Comparison of ENCODE assay signal across 7 mouse cellular contexts in genomic region chr4:155894311-155894881, GRCm38 (mm10). TPM values are rescaled to one million over a fixed set of nuclear protein-coding genes. Genes with fewer than 3 reads are reported as not detected.
DNase-seq lines count a peak whose midpoint lies in the region; ATAC-seq lines count a peak whose summit lies in the region.

No protein-coding gene starts in this region.

- DNase-seq in T-cell, adult 2 months (ENCODE audit: low spot score), result peak; percentile 35
- DNase-seq in c-Kit-positive CD71-positive TER-119-positive erythroid progenitor cells, embryonic 14.5 days (ENCODE audit: low spot score), result peak; percentile 65
- peak; percentile 49 to 62 for DNase-seq in frontal cortex, postnatal 25 days (ENCODE audit: low spot score in 2 of 2)
- DNase-seq in left cerebral cortex, adult 8-10 months (ENCODE audit: low spot score in 2 of 2), result peak; percentile 51 to 80
- peak; percentile 60 for DNase-seq in spleen, adult 12 weeks (ENCODE audit: low spot score)

- H3K27me3 ChIP-seq in hindbrain, embryonic 12.5 days, result no peaks in the 10 kb centered on the region

- H3K9me3 ChIP-seq in hindbrain, embryonic 12.5 days (replicated peaks), result no peaks in the 10 kb centered on the region

- H3K4me3 ChIP-seq in hindbrain, embryonic 12.5 days, result peak overlapping the region; percentile 95
- H3K4me3 ChIP-seq in macrophage (ENCODE audit: inconsistent target), result peak overlapping the region; percentile 73; the same call in 1 of the 2 replicates

- 39% methylated on average over 8 of the region's 8 CpGs for WGBS in hindbrain, embryonic 12.5 days
- 35% methylated on average over 8 of the region's 8 CpGs for WGBS in macrophage (ENCODE audit: missing documents)

- no peak for ATAC-seq in hindbrain, embryonic 12.5 days (ENCODE audit: low FRiP score)

- peaks cover 33% of the 10 kb centered on the region for H3K36me3 ChIP-seq in hindbrain, embryonic 12.5 days
- H3K36me3 ChIP-seq in macrophage (ENCODE audit: inconsistent target), result peaks cover 6% of the 10 kb centered on the region; the same call in 1 of the 2 replicates

- H3K27ac ChIP-seq in hindbrain, embryonic 12.5 days, result peak overlapping the region; percentile 35; the same call in 1 of the 2 replicates
- peak overlapping the region; percentile 34 for H3K27ac ChIP-seq in macrophage

- H3K9ac ChIP-seq in hindbrain, embryonic 12.5 days, result peak overlapping the region; percentile 54

- H3K4me2 ChIP-seq in hindbrain, embryonic 12.5 days (replicated peaks), result peak overlapping the region; percentile 98

- peaks cover 55% of the 10 kb centered on the region for H3K79me2 ChIP-seq in macrophage (ENCODE audit: inconsistent target)

- peaks cover 40% of the 10 kb centered on the region for H3K4me1 ChIP-seq in hindbrain, embryonic 12.5 days

RNA-seq across cellular contexts. Expression of gene Acap3, which starts 2.8 kb away (rescaled TPM):
- 64.9 and 66.9 TPM in 2 replicates for polyA plus RNA-seq in hindbrain, embryonic 12.5 days (2016; fragmentation: Nextera tagmentation; extraction: Ambion mirVana)
- 100 to 1,000 TPM; 108 to 128 (median 122) TPM for total RNA-seq in left cerebral cortex, adult 8-10 months (2022)
- total RNA-seq in macrophage (2018; cell fraction: chromatin; rRNA removed), result 10 to 100 TPM in 24 of 26 experiments, 1 to 10 TPM in 2; 10.0 to 70.6 (median 29.3) TPM
- total RNA-seq in macrophage (2018; cell fraction: cytosol; rRNA removed), result 1 to 10 TPM; 3.4 to 9.9 (median 6.2) TPM
- 10 to 100 TPM in 18 of 26 experiments, 1 to 10 TPM in 8; 2.2 to 46.6 (median 11.6) TPM for total RNA-seq in macrophage (2018; cell fraction: nucleus; rRNA removed)
- 8.2 to 8.7 TPM (median 8.3 TPM) in 3 replicates for polyA plus RNA-seq in macrophage (2018)

RNA-seq across cellular contexts. Expression of gene Pusl1, which starts 2.8 kb away (rescaled TPM):
- 45.1 and 48.3 TPM in 2 replicates for polyA plus RNA-seq in hindbrain, embryonic 12.5 days (2016; fragmentation: Nextera tagmentation; extraction: Ambion mirVana)
- 10 to 100 TPM; 49.0 to 65.6 (median 58.5) TPM for total RNA-seq in left cerebral cortex, adult 8-10 months (2022)
- 10 to 100 TPM in 25 of 26 experiments, 1 to 10 TPM in 1; 8.3 to 54.6 (median 21.9) TPM for total RNA-seq in macrophage (2018; cell fraction: chromatin; rRNA removed)
- 10 to 100 TPM in 22 of 26 experiments, 1 to 10 TPM in 4; 8.7 to 21.0 (median 14.3) TPM for total RNA-seq in macrophage (2018; cell fraction: cytosol; rRNA removed)
- total RNA-seq in macrophage (2018; cell fraction: nucleus; rRNA removed), result 10 to 100 TPM in 24 of 26 experiments, 1 to 10 TPM in 2; 6.6 to 61.1 (median 19.3) TPM
- polyA plus RNA-seq in macrophage (2018), result 12.4 to 21.3 TPM (median 17.4 TPM) in 3 replicates

RNA-seq across cellular contexts. Expression of gene Ints11, which starts 25.1 kb away (rescaled TPM):
- polyA plus RNA-seq in hindbrain, embryonic 12.5 days (2016; fragmentation: Nextera tagmentation; extraction: Ambion mirVana), result 74.9 and 76.3 TPM in 2 replicates
- 10 to 100 TPM; 26.8 to 32.6 (median 30.0) TPM for total RNA-seq in left cerebral cortex, adult 8-10 months (2022)
- total RNA-seq in macrophage (2018; cell fraction: chromatin; rRNA removed), result 10 to 100 TPM in 19 of 26 experiments, 1 to 10 TPM in 7; 5.0 to 31.6 (median 16.3) TPM
- total RNA-seq in macrophage (2018; cell fraction: cytosol; rRNA removed), result 10 to 100 TPM; 10.8 to 25.6 (median 18.1) TPM
- 10 to 100 TPM in 18 of 26 experiments, 1 to 10 TPM in 8; 5.3 to 26.9 (median 14.3) TPM for total RNA-seq in macrophage (2018; cell fraction: nucleus; rRNA removed)
- polyA plus RNA-seq in macrophage (2018), result 11.2 to 22.1 TPM (median 18.6 TPM) in 3 replicates

RNA-seq across cellular contexts. Expression of gene Cptp, which starts 25.2 kb away (rescaled TPM):
- polyA plus RNA-seq in hindbrain, embryonic 12.5 days (2016; fragmentation: Nextera tagmentation; extraction: Ambion mirVana), result 18.5 and 18.6 TPM in 2 replicates
- 10 to 100 TPM; 30.1 to 48.4 (median 33.7) TPM for total RNA-seq in left cerebral cortex, adult 8-10 months (2022)
- total RNA-seq in macrophage (2018; cell fraction: chromatin; rRNA removed), result 10 to 100 TPM in 3 of 26 experiments, 1 to 10 TPM in 22, under 1 TPM in 1; 1.00 to 11.7 (median 4.3) TPM
- total RNA-seq in macrophage (2018; cell fraction: cytosol; rRNA removed), result 10 to 100 TPM in 14 of 26 experiments, 1 to 10 TPM in 12; 4.4 to 14.1 (median 10.2) TPM
- 10 to 100 TPM in 8 of 26 experiments, 1 to 10 TPM in 18; 2.6 to 13.2 (median 6.2) TPM for total RNA-seq in macrophage (2018; cell fraction: nucleus; rRNA removed)
- 6.6 to 11.4 TPM (median 8.7 TPM) in 3 replicates for polyA plus RNA-seq in macrophage (2018)

RNA-seq across cellular contexts. Expression of gene Tas1r3, which starts 31.2 kb away (rescaled TPM):
- 0.53 and 0.65 TPM in 2 replicates for polyA plus RNA-seq in hindbrain, embryonic 12.5 days (2016; fragmentation: Nextera tagmentation; extraction: Ambion mirVana)
- total RNA-seq in left cerebral cortex, adult 8-10 months (2022), result under 1 TPM in 2 of 4 experiments, not detected in 2; 0.30 to 0.39 TPM
- total RNA-seq in macrophage (2018; cell fraction: chromatin; rRNA removed), result 1 to 10 TPM in 18 of 26 experiments, under 1 TPM in 8; 0.40 to 4.2 (median 1.7) TPM
- under 1 TPM in 25 of 26 experiments, not detected in 1; 0.05 to 0.42 (median 0.18) TPM for total RNA-seq in macrophage (2018; cell fraction: cytosol; rRNA removed)
- total RNA-seq in macrophage (2018; cell fraction: nucleus; rRNA removed), result 1 to 10 TPM in 17 of 26 experiments, under 1 TPM in 9; 0.20 to 3.2 (median 1.2) TPM
- 0.04 to 0.11 TPM in 2 of 3 replicates, not detected in the other for polyA plus RNA-seq in macrophage (2018)
